Mouse (Mus musculus) thymus, postnatal 4 days (tissue): ENCODE data around the gene Ctps.
"Not testable (repeated sequence)": the region's sequence is repeated elsewhere in the genome, so short reads cannot be mapped to it uniquely, and the experiment has no call there.

Experiments used
- DNase-seq: peaks from one replicate; pipeline ENCODE4 v3.0.0; 2021

Ctps gene

DNA sequence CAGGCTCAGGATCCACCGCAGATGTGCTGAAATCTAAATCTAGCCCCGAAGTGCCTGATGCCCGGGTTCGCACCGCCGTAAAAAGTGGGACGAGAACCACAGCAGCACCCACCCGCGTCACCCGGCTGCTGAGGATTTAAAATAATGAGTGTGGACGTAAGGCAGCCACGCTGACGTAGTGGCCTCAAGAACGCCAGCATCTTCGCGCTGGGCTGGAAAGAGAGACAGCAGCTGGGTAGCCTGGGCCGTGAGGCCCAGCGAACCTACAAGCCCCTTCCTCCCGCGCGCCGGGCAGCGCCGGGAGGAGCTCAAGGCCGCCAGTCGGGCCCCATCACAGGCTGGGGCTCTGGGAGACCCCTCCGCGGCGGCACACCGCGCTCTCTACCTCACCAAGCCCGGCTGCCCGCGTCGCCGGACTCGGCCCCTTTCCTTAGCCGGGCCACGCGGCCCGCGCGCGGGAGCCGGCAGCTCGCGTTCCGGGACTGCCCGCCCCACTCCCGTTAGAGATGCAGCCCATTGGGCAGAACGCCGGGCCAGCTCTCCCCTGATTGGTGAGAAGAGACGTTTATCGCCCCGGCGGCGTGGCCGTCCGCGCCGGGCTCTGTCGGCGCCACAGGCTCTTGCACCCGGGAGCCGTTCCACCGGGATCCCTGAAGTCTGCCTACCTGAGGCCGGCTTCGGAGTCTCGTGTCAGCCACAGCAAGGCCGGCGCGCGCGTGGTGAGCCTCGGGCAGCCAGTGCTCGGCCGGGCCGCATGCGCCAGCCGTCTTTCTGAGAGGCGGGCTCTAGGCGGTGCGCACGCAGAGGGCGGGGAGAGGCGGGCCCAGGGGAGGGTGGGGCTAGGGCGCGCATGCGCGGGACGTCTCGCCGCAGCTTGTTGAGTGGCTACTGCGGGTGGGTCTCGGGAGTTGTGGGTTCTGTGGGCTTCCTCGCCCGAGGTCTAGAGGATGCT lies at the start of gene Ctps:
Gene Ctps (minus strand): TSS at position 791 of the 952 bp plus-strand sequence.
- peak; percentile 96 for DNase-seq

DNA sequence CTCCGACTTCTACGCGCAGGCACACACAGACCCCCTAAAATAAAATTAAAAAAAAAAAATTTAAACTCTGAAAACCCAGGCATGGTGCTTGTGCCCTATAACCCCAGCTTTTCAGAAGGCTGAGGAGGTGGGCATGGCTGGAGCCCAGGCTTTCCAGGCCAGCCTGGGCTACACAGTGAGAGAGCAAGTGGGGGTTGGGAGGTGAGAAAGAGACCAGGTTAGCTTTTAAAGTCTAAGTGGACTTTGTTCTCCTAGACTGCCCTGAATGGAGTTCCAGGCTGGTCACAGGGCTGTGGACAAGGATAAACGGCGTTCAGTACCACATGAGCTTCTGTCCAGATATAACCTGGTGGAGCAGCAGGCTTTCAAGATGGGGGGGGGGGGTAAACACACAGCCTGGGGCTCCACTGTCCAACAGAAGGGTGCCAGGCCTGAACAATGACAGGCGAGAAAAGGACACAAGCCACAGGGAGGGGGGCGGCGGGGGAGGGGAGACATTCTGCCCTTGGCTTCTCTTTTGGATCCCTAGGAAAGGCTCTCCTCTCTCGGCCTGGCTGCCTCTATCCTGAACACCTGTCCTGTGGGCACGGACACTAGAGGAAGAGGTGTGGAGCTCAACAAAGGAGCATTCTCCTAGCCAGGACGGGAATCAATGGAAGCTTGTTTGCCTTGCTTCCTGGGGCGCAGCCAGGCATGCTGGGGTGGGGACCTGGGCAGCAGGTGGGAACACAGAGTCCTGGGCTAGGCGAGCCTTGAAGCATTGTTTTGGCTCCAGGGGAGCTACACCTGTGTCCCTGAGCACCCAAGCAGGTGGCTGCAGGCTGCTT lies 46.3 kb upstream of the Ctps start:
- DNase-seq = peak; percentile 29

DNA sequence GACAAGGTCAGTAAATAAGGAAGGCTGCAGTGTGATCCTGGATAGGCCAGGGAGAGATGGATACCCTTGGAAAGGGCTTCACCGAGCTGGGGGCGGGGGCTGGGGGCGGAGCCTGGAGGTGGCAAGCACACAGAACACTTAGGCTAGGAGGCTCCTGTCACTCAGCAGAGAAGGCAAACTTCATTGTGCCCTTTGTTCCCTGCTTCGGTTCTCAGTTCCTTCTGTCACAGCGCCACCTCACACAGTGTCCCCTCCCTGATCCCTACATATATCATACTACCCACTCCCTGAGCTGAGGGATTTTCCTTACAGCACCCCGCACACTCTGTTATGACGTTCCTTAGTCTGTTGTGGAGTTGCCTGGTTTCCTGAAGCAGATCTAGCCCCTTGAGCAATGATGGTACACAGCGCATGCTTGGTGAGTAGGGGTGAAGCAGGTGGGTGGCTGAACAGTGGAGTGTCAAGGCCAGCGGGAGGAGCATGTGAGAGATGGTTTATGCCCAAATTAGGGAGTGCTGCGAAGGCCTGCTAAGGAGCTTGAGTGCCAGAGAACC lies 45.5 kb upstream of the Ctps start:
- DNase-seq = peak; percentile 74

DNA sequence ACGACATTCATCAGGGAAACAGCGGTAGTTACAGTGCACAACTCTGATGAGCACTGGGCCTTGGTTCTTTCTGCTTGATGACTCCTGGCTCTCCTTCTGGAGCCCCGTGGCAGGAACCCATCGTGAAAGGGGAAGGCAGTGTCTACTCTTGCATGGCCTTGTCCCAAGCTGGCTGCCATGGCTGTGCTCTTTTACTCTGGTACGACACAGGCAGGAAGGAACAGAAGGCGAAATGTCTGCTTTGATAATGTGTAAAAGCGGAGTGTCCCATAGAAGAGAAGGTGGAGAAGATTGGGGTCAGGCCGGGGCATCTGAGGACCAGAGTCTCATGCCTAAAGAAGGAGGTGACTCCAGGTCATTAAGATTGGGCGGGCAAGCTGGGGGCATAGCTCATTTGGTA lies 44.6 kb upstream of the Ctps start:
- DNase-seq = peak; percentile 32

DNA sequence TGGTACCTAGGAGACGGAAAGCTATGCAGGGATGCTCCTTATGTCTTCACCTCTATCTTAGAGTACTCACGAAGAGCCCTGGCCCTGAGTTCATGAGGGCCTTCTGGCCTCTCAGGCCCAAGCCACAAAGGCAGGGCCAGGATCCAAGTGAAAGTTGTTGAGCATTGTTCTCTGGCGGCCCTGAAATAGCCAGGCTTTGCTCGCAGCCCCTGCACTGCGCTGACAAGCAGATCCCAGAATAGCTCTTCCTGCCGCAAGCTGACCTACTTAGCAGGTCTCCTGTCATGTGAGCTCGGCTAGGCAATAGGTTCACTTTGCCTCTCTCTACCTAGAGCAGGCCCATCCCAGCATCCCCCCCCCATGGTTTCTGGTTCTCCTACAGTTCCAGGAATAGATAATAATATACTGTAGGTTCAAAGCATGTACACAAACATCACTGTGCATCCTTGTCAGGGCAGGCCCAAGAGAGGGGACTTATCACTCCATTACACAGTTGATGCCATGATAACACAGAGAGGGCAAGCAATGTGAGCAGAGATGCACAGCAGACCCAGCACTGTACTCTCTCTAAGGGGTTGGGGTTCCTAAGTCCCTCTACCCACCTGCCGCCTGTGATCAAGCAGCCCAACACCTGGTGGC lies 43.7 kb upstream of the Ctps start:
- peak; percentile 75 for DNase-seq

DNA sequence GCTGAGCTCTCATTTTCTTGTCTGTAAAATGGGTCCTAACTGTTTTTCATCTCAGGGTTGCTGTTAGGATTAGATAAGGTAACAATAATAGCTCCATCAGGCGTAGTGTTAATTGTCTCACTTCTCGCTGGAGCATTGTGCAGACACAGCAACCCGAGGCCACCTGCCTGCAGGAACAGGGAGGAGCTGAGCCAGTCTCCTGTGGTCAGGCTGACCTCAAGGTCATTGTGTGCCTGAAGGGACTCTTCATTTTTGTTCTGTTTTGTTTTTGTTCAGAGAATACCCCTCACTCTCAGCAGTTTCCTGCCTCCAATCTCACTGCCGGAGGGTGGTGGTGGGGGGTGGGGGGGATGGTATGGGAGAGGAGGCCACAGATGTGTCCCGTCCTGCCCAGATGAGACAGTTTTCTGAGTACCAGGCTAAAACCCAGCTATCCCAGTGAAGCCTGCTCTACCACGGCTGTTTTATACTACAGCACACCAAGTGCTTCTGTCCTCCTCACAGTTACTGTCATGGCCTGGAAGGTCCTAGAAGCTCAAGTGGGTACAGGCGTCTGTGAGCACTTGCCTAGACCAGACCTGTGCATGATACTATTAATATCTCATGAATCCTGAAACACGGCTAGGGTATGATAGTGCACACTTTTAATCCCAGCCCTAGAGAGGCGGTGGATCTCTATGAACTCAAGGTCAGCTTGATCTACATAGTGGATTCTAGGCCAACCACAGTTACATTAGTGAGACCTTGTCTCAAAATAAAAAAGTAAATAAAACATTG lies 42.4 kb upstream of the Ctps start:
- peak; percentile 28 for DNase-seq

DNA sequence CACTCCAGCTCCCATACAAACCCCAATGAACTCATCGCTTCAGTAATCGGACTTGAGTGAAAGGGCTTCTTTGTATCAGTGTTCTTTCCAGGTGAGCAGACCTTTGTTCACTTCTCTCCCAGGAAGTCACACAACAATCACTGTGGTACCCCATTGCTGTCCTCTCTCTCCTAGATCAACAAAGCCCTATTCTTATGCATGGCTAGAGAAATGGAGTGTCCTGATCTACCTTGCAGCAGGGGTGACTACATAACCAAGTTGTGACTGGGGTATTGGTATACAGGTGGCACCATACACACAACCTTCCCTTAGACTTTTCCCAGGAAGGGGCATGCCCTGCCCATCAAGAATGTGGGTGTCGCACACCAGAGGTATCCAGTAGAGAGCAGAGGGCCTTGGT lies 40.9 kb upstream of the Ctps start:
- no peak for DNase-seq

DNA sequence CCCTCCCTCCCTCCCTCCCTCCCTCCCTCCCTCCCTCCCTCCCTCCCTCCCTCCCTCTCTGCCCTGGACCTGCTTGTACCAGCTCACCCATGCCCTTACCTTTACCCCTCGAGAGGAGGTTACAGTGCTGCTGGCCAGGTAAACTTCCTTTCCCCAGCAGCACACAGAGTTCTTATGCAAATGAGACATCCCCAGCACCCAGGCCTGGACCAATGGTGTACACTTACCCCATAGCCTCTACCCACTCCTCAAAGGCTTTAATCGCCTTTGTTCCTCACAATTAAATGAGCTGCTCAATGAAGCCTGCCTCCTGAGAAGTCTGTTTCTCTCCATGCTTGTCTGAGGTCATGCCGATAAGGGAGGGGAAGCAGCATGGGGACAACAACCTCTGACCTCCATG lies 36.9 kb upstream of the Ctps start:
- no peak for DNase-seq

DNA sequence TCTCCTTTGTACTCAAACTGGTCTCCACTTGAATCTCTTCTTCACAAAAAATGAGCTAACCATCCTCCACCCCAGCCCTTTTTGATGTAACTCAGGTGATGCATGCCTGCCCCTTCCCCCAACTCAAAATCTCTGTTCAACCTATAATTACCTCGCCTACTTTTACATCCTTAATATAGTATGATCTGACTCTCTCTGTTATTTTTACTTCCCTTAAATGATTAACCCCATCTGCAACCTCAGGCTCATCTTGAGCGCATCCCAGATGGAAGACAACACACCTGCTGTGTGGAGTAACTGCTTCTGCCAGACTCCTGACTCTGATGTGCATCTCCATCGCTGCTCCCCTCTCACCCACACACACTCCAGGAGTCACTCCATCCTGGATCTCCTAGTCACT lies 32.6 kb upstream of the Ctps start:
- no peak for DNase-seq

DNA sequence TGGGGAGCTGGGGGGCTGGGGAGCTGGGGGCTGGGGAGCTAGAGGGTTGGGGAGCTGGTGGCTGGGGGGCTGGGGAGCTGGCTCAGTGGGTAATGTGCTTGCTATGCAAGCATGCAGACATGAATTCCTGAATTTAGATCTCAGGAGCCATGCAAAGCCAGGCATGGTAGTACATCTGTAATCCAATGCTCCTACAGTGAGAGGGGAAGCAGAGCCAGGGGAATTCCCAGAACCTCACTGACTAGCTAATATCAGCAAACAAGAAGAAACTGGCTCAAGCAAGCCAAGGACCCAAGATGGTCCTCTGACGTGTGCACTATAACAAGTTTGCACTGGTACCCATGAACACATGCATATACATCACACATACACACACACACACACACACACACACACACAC lies 31.7 kb upstream of the Ctps start:
- DNase-seq = no peak

DNA sequence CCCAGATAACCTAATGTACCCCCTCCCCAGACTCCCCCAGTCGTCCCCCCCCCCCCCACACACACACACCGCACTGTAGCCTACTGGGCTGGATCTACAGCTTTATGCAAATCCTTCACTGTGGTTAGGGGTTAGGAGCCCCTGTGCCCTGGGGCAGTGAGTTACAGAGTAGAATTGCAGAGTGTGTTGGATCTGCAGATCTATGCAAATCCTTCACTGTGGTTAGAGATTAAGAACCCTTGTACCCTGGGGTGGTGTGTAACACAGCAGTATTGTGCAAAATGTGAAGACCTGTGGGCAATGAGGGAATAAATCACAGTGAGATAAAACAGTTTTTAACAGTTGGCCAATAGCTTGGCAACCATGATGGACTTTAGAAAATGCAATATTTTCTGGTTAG lies 28.8 kb upstream of the Ctps start:
- no peak for DNase-seq

DNA sequence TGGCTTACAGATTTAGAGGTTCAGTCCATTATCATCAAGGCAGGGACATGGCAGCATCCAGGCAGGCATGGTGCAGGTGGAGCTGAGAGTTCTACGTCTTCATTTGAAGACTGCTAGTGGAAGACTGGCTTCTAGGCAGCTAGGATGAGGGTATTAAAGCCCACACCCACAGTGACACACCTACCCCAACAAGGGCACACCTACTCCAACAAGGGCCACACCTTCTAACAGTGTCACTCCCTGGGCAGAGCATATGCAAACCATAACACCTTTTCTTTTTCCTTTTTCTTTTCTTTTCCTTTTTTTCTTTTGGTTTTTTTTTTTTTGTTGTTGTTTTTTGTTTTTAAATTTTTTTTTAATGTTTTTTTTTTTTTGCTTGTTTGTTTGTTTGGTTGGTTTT lies 26.1 kb upstream of the Ctps start:
- not testable (repeated sequence) for DNase-seq

DNA sequence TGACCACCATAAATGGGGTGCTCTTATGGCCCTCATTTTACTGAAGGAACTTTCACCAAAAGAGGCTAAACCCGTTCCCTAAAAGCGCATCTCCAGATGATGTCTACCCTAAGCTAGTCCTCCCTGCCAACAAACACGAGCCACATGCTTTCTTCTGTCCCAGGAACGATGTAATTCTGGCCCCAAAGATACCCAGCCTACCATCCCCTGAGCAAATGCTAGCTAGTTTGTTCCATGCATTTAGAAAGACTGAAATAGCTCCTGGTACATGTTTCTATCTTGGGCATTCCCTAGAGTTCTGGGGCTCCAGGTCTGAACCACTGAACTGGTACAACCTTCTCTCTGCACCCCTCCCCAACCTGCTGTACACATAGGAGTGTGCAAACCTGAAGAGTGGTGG lies 20.9 kb upstream of the Ctps start:
- no peak for DNase-seq

DNA sequence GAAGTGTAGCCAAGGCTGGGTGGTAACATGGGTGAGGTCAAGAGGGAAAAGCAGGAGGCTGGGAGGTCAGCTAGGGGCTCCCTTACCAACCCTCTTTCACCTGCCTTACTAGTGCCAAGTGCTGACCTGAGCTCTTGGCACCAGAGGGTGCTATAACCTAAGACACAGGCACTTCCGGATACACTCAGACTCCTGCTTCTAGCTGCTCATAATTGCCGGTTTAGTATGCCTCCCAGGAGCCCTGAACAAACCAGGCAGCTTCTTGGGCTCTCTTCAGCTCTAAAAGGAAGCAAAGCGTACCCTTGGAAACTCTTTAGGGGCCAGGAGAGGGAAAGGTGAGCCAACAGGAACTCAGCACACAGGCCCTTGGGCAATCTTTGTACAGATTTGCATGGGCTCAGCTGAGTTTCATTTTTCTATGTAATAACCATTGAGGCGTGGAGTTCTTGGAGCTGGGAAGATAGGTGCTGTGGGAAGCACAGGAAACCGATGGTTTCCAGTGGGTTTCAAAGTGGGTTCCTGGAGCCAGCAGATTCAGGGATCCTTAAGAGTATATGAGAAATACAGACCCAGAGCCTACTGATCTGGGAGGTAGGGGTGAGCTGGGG lies 19.8 kb upstream of the Ctps start:
- peak; percentile 74 for DNase-seq

DNA sequence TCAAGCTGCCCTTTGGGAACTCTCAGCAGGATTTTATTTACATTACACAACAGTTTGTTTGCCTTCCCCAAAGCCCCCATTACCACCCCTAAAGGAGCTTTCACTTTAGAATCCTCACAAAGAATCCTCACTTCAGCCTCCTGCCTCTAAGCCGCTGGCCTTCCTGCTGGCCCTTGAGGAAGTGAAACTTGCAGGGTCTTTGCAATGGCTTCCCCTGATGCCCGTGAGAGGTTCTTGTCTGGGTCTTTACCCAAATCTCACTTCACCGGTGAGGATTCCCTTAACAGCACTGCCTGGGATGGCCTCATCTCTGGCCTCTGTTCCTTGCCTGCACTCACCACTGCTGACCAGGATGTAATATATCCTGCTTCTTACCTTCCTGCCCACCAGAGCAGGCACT lies 19.0 kb upstream of the Ctps start:
- DNase-seq = no peak

DNA sequence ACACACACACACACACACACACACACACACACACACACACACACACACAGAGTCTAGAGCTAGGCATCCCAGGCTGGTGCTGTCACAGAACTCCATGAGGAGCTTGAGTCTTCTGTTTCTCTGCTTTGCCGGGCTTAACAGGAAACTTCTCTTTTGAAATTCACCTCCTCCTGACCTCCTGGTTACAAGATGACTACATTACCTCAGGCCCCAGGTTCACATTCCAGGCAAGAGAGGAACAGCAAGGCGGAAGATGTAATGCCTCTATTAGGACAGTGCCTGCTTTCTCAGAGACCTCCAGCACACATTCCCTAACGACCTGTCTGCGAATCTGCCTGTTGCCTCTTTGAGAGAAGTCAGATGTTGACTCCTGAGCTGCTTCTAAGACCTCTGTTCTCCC lies 18.4 kb upstream of the Ctps start, which contains the start of gene Gm8439:
Gene Gm8439 (plus strand): TSS at position 301 of the 400 bp plus-strand sequence.
- DNase-seq = no peak

DNA sequence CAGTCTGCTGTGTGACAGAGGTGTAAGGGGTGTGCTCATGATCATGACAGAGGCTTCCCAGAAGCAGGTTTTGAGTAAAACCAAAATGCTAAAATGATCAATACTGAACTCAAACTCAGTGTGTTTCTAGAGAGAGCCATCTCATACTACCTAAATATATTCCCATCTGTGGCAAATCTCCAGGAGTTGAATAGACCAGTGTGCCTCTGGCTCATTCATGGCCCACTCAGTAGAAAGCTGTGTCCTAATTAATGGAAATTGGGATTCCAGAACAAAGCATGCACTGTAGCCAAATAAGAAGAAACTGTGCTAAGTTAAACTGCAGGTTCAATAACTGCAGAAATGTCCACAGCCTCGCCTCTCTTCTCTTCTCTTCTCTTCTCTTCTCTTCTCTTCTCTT lies 16.9 kb upstream of the Ctps start:
- no peak for DNase-seq

DNA sequence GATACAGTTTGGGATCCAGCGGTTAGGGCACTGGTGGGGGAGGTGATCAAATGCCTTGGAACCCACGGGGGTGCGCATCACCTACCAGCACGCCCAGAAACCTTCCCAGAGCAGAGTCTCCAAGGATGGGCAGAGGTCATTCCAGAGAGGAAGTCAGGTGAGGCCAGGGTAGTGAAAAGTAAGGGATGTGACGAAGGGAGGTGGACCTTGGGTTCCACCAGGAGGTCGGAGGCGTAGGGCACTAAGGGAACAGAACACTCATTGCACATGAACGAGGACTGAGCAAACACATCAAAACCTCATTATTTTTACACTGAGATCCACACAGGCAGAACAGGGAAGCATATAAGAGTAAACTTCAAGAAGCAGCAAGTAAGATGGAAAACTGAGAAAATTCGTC lies 11.6 kb upstream of the Ctps start:
- DNase-seq = no peak

DNA sequence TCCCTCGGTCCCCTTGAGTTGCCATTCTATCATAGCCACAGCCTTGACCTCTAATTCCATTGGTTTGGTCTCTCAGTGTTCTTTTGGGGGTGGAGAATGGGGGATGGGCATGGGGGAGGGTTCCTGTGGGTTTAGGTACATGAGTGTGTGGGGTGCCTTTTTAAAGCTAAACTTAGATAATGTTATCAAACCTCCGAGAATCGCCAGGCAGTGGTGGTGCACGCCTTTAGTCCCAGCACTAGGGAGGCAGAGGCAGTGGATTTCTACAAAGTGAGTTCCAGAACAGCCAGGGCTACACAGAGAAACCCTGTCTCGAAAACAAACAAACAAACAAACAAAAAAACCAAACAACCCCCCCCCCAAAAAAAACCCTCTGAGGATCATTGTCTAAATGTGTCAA lies 10.8 kb upstream of the Ctps start:
- DNase-seq = no peak

DNA sequence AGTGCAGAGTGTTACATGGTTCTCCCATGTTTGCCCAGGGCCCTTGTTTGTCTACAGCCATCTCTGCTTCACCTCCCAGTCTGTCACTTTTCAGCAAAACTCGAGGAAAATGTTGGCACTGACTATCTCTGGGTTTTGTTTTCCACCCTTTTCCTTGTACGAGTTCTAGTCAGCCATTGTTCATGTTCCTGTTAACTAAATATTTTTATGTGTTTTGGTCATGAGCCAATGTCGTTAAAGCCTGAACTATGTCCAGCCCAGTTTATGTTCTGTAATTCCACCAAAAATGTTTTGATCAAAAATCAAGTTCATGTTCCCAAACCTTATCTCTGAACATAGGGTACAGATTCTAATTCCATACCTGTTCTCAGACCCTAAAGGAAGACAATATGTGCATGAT lies 1.6 kb upstream of the Ctps start:
- DNase-seq = no peak

DNA sequence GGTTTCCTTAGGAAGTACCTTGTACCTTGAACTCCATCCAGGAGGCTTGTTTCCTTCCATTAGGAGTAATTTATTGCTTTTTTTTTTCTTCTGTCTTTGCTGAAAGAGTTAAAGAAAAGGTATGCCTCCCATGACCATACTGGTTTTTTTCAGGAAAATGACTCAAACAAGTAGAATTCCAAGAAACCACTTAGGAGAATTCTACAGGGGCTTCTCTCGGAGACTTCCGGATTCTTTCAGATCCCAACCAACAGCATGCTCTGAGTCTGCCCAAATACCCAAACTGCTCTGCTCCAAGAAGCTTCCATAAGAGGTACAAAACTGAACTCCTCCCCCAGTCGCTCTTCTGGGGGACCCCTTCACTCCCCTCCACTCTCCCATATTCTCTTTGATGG lies 991 bp upstream of the Ctps start:
- no peak for DNase-seq
